Mouse (Mus musculus): ENCODE data around the gene Slc1a4. TPM values are rescaled to one million over a fixed set of nuclear protein-coding genes. Genes with fewer than 3 reads are reported as not detected.
A peak's percentile ranks its signal among the peaks of the same experiment; 100 is the strongest.

Gene Slc1a4
- 9.6 and 12.7 TPM in 2 replicates for polyA plus RNA-seq (2014; fragmentation: Nextera tagmentation; extraction: Ambion mirVana)

- WGBS: under 1% methylated on average over 48 of the region's 48 CpGs
- DNase-seq (ENCODE audit: low spot score) (peak; percentile 95), ATAC-seq (ENCODE audit: insufficient number of reproducible peaks, low FRiP score, low TSS enrichment, low read depth) (peak; percentile 99)
- H3K4me3 ChIP-seq (ENCODE audit: low read depth, low read length): peak within 1 kb of the TSS; percentile 54
- H3K36me3 ChIP-seq (ENCODE audit: control insufficient read depth, insufficient read depth, low read length): no peaks in the 10 kb centered on the region
- no peaks in the 10 kb centered on the region for H3K4me1 ChIP-seq (ENCODE audit: control insufficient read depth, insufficient read depth, low read length)
- peak within 1 kb of the TSS; percentile 80 for H3K4me2 ChIP-seq (ENCODE audit: low read depth, severe bottlenecking)
- H3K27me3 ChIP-seq (ENCODE audit: control insufficient read depth, insufficient read depth, low read length): no peaks in the 10 kb centered on the region
- H3K9me3 ChIP-seq (ENCODE audit: control insufficient read depth, low read length): no peaks in the 10 kb centered on the region
- peak within 1 kb of the TSS; percentile 74 for H3K9ac ChIP-seq (ENCODE audit: low read length)
- peak within 1 kb of the TSS; percentile 90 for H3K27ac ChIP-seq (replicated peaks; ENCODE audit: low read depth, low read length)
These were observed at the start of gene Slc1a4 for GRCm38 (mm10) chr11:20332561-20333514. Slc1a4 (minus strand) TSS chr11:20332713.

- Histone ChIP-seq H3K36me3 (ENCODE audit: control insufficient read depth, insufficient read depth, low read length) (no peaks in the 10 kb centered on the region), H3K9ac (ENCODE audit: low read length) (no peak overlapping the region), H3K4me2 (ENCODE audit: low read depth, severe bottlenecking) (no peak overlapping the region), H3K4me1 (ENCODE audit: control insufficient read depth, insufficient read depth, low read length) (no peaks in the 10 kb centered on the region), H3K27me3 (ENCODE audit: control insufficient read depth, insufficient read depth, low read length) (no peaks in the 10 kb centered on the region), H3K4me3 (ENCODE audit: low read depth, low read length) (no peak overlapping the region), H3K9me3 (ENCODE audit: control insufficient read depth, low read length) (no peaks in the 10 kb centered on the region), H3K27ac (replicated peaks; ENCODE audit: low read depth, low read length) (no peak overlapping the region)
- DNase-seq (ENCODE audit: low spot score) (no peak), ATAC-seq (ENCODE audit: insufficient number of reproducible peaks, low FRiP score, low TSS enrichment, low read depth) (no peak)
- 71% methylated on average over 4 of the region's 4 CpGs for WGBS
These were observed 47.6 kb upstream of the Slc1a4 start for GRCm38 (mm10) chr11:20380106-20380505.

- H3K27me3 ChIP-seq (ENCODE audit: control insufficient read depth, insufficient read depth, low read length): no peaks in the 10 kb centered on the region
- no peak overlapping the region for H3K27ac ChIP-seq (replicated peaks; ENCODE audit: low read depth, low read length)
- 92% methylated on average over 7 of the region's 7 CpGs for WGBS
- no peak overlapping the region for H3K4me3 ChIP-seq (ENCODE audit: low read depth, low read length)
- H3K36me3 ChIP-seq (ENCODE audit: control insufficient read depth, insufficient read depth, low read length): no peaks in the 10 kb centered on the region
- no peak for DNase-seq (ENCODE audit: low spot score)
- no peak for ATAC-seq (ENCODE audit: insufficient number of reproducible peaks, low FRiP score, low TSS enrichment, low read depth)
- H3K4me1 ChIP-seq (ENCODE audit: control insufficient read depth, insufficient read depth, low read length): no peaks in the 10 kb centered on the region
- H3K4me2 ChIP-seq (ENCODE audit: low read depth, severe bottlenecking): no peak overlapping the region
- no peaks in the 10 kb centered on the region for H3K9me3 ChIP-seq (ENCODE audit: control insufficient read depth, low read length)
- no peak overlapping the region for H3K9ac ChIP-seq (ENCODE audit: low read length)
These were observed 44.1 kb upstream of the Slc1a4 start for GRCm38 (mm10) chr11:20376642-20377041.

- DNase-seq (ENCODE audit: low spot score) (no peak), ATAC-seq (ENCODE audit: insufficient number of reproducible peaks, low FRiP score, low TSS enrichment, low read depth) (no peak)
- WGBS: 87% methylated on average over 8 of the region's 8 CpGs
- H3K4me3 ChIP-seq (ENCODE audit: low read depth, low read length): no peak overlapping the region
- no peak overlapping the region for H3K4me2 ChIP-seq (ENCODE audit: low read depth, severe bottlenecking)
- no peak overlapping the region for H3K9ac ChIP-seq (ENCODE audit: low read length)
- H3K27me3 ChIP-seq (ENCODE audit: control insufficient read depth, insufficient read depth, low read length): no peaks in the 10 kb centered on the region
- no peaks in the 10 kb centered on the region for H3K36me3 ChIP-seq (ENCODE audit: control insufficient read depth, insufficient read depth, low read length)
- H3K27ac ChIP-seq (replicated peaks; ENCODE audit: low read depth, low read length): no peak overlapping the region
- H3K9me3 ChIP-seq (ENCODE audit: control insufficient read depth, low read length): no peaks in the 10 kb centered on the region
- H3K4me1 ChIP-seq (ENCODE audit: control insufficient read depth, insufficient read depth, low read length): no peaks in the 10 kb centered on the region
These were observed 40.2 kb upstream of the Slc1a4 start for GRCm38 (mm10) chr11:20372616-20373211.

- no peaks in the 10 kb centered on the region for H3K27me3 ChIP-seq (ENCODE audit: control insufficient read depth, insufficient read depth, low read length)
- WGBS: 88% methylated on average over 2 of the region's 2 CpGs
- no peak overlapping the region for H3K4me3 ChIP-seq (ENCODE audit: low read depth, low read length)
- H3K27ac ChIP-seq (replicated peaks; ENCODE audit: low read depth, low read length): no peak overlapping the region
- DNase-seq (ENCODE audit: low spot score) (no peak), ATAC-seq (ENCODE audit: insufficient number of reproducible peaks, low FRiP score, low TSS enrichment, low read depth) (no peak)
- H3K9me3 ChIP-seq (ENCODE audit: control insufficient read depth, low read length): no peaks in the 10 kb centered on the region
- no peak overlapping the region for H3K9ac ChIP-seq (ENCODE audit: low read length)
- H3K4me2 ChIP-seq (ENCODE audit: low read depth, severe bottlenecking): no peak overlapping the region
- no peaks in the 10 kb centered on the region for H3K4me1 ChIP-seq (ENCODE audit: control insufficient read depth, insufficient read depth, low read length)
- no peaks in the 10 kb centered on the region for H3K36me3 ChIP-seq (ENCODE audit: control insufficient read depth, insufficient read depth, low read length)
These were observed 38.0 kb upstream of the Slc1a4 start for GRCm38 (mm10) chr11:20370486-20370885.

- no peak overlapping the region for H3K27ac ChIP-seq (replicated peaks; ENCODE audit: low read depth, low read length)
- no peak overlapping the region for H3K9ac ChIP-seq (ENCODE audit: low read length)
- ATAC-seq (ENCODE audit: insufficient number of reproducible peaks, low FRiP score, low TSS enrichment, low read depth) (no peak), DNase-seq (ENCODE audit: low spot score) (no peak)
- no peaks in the 10 kb centered on the region for H3K9me3 ChIP-seq (ENCODE audit: control insufficient read depth, low read length)
- H3K27me3 ChIP-seq (ENCODE audit: control insufficient read depth, insufficient read depth, low read length): no peaks in the 10 kb centered on the region
- no peak overlapping the region for H3K4me2 ChIP-seq (ENCODE audit: low read depth, severe bottlenecking)
- no peaks in the 10 kb centered on the region for H3K4me1 ChIP-seq (ENCODE audit: control insufficient read depth, insufficient read depth, low read length)
- no peak overlapping the region for H3K4me3 ChIP-seq (ENCODE audit: low read depth, low read length)
- H3K36me3 ChIP-seq (ENCODE audit: control insufficient read depth, insufficient read depth, low read length): no peaks in the 10 kb centered on the region
- 85% methylated on average over 1 of the region's 1 CpGs for WGBS
These were observed 33.9 kb upstream of the Slc1a4 start for GRCm38 (mm10) chr11:20366456-20366855.

GRCm38 (mm10) chr11:20361354-20361753, 28.8 kb upstream of the Slc1a4 start:
- no peaks in the 10 kb centered on the region for H3K9me3 ChIP-seq (ENCODE audit: control insufficient read depth, low read length)
- no peaks in the 10 kb centered on the region for H3K36me3 ChIP-seq (ENCODE audit: control insufficient read depth, insufficient read depth, low read length)
- H3K9ac ChIP-seq (ENCODE audit: low read length): no peak overlapping the region
- H3K4me3 ChIP-seq (ENCODE audit: low read depth, low read length): no peak overlapping the region
- H3K4me1 ChIP-seq (ENCODE audit: control insufficient read depth, insufficient read depth, low read length): no peaks in the 10 kb centered on the region
- no peak for ATAC-seq (ENCODE audit: insufficient number of reproducible peaks, low FRiP score, low TSS enrichment, low read depth)
- H3K27me3 ChIP-seq (ENCODE audit: control insufficient read depth, insufficient read depth, low read length): no peaks in the 10 kb centered on the region
- no peak overlapping the region for H3K4me2 ChIP-seq (ENCODE audit: low read depth, severe bottlenecking)
- no peak overlapping the region for H3K27ac ChIP-seq (replicated peaks; ENCODE audit: low read depth, low read length)
- DNase-seq (ENCODE audit: low spot score): no peak
- WGBS: 74% methylated on average over 3 of the region's 3 CpGs

- no peak for ATAC-seq (ENCODE audit: insufficient number of reproducible peaks, low FRiP score, low TSS enrichment, low read depth)
- Histone ChIP-seq H3K36me3 (ENCODE audit: control insufficient read depth, insufficient read depth, low read length) (no peaks in the 10 kb centered on the region), H3K9ac (ENCODE audit: low read length) (no peak overlapping the region), H3K27me3 (ENCODE audit: control insufficient read depth, insufficient read depth, low read length) (no peaks in the 10 kb centered on the region), H3K9me3 (ENCODE audit: control insufficient read depth, low read length) (no peaks in the 10 kb centered on the region), H3K4me3 (ENCODE audit: low read depth, low read length) (no peak overlapping the region), H3K4me1 (ENCODE audit: control insufficient read depth, insufficient read depth, low read length) (no peaks in the 10 kb centered on the region), H3K4me2 (ENCODE audit: low read depth, severe bottlenecking) (no peak overlapping the region), H3K27ac (replicated peaks; ENCODE audit: low read depth, low read length) (no peak overlapping the region)
- WGBS: 76% methylated on average over 9 of the region's 9 CpGs
- DNase-seq (ENCODE audit: low spot score): peak; percentile 24
These were observed 25.4 kb upstream of the Slc1a4 start for GRCm38 (mm10) chr11:20357684-20358447.

All from limb, embryonic 11.5 days (tissue).